Mouse (Mus musculus): ENCODE data around the gene Art1.

DNA sequence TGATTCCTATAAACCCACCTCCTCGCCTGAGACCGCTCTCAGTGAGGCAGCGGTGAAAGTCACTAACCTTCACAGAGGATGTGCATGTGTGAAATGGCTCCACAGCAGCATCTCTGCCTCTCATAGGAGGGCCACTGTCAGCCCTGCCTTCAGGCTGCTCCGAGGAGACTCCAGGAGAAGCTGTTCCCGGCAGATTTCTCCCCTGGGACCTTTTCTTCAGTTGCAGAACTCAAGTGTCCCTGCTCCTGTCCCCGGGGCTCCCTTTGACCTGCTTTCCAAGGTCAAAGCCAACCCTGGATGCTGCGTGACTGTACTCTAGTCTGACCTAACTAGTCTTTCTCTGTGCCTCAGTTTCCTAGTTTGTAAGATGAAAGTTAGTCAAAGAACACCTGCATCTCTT lies 7.6 kb downstream of the Art1 start, which contains the start of gene Art5:
- TF ChIP-seq CTCF (IDR thresholded peaks at IDR 0.05) (no peak), EP300 (IDR thresholded peaks at IDR 0.05) (no peak)
